In the genomic region with DNA sequence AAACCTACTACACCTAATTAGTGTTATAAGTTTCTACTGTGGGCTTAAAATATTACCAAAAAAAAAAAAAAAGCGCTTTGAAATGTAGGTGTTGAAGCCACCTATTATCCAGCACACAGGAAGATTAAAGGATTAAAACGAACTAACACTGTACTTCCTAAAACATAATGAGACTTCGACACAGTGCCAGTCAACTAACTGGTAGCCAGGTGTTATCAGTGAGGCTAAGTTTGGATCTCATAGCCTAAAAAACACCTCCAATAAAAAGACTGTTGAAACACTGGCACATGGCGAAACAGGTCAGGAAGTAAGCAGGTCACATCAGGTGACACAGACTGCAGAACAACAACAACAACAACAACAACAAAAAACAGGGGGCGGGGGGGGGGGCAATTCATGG, we compare ENCODE assay signal across 13 mouse cellular contexts. TPM values are rescaled to one million over a fixed set of nuclear protein-coding genes. Genes with fewer than 3 reads are reported as not detected.
"Had no signal": no experiment of that assay in that cellular context is flagged by ENCODE, and none has a peak within 500 bp of the region (broad histone marks: within the 10 kb centered on the region; RNA-seq: fewer than 3 reads in every experiment).

No protein-coding gene starts in this region.

- H3K4me1 ChIP-seq: liver, embryonic 13.5 days; megakaryocyte, embryonic 14.5 days had no signal

- H3K4me3 ChIP-seq: liver, embryonic 13.5 days; lung, embryonic 15.5 days; megakaryocyte, embryonic 14.5 days; midbrain, embryonic 12.5 days had no signal

- H3K4me2 ChIP-seq: liver, embryonic 13.5 days; lung, embryonic 15.5 days; midbrain, embryonic 12.5 days had no signal

- H3K27ac ChIP-seq: liver, embryonic 13.5 days; lung, embryonic 15.5 days; macrophage; midbrain, embryonic 12.5 days had no signal

- H3K27me3 ChIP-seq: liver, embryonic 13.5 days; lung, embryonic 15.5 days; megakaryocyte, embryonic 14.5 days; midbrain, embryonic 12.5 days had no signal

- H3K36me3 ChIP-seq: liver, embryonic 13.5 days; midbrain, embryonic 12.5 days had no signal

- ATAC-seq: liver, postnatal 0 days had no signal

- H3K9ac ChIP-seq: liver, embryonic 13.5 days; liver, postnatal 0 days; lung, embryonic 15.5 days; midbrain, embryonic 12.5 days had no signal

- H3K9me3 ChIP-seq: liver, embryonic 13.5 days; lung, embryonic 15.5 days; megakaryocyte, embryonic 14.5 days; midbrain, embryonic 12.5 days had no signal

- DNase-seq: kidney, adult 8-10 months; kidney, postnatal 25 days; liver, embryonic 13.5 days; liver, postnatal 0 days; lung, postnatal 14 days had no signal

RNA-seq across cellular contexts. Expression of gene Gm9747, which starts 28.7 kb away (rescaled TPM):
- total RNA-seq: layer of hippocampus, adult 18-20 months; layer of hippocampus, postnatal 10 days; left cerebral cortex, postnatal 36 days had no signal
- polyA plus RNA-seq: macrophage; small intestine, adult 2 months had no signal

RNA-seq across cellular contexts. Expression of gene Irs1, which starts 29.6 kb away (rescaled TPM):
- polyA plus RNA-seq: macrophage had no signal
